Mouse (Mus musculus) liver, adult 2 months (tissue): Measurements from ENCODE around the gene Cfap161. TPM values are rescaled to one million over a fixed set of nuclear protein-coding genes. Genes with fewer than 3 reads are reported as not detected.

ENCODE experiments used
- DNase-seq: peaks from one replicate; pipeline ENCODE4 v3.0.0-alpha.2; 2011; ENCODE audit warnings: low read depth, low spot score; ENCODE audit errors: extremely low read depth
- H3K27ac ChIP-seq: fragments of 200-500 bp; replicated peaks from 2 replicates; pipeline ENCODE4 v1.5.1; 2012; ENCODE audit warnings: low read depth, mild to moderate bottlenecking, control low read depth, inconsistent platforms, low read length; ENCODE audit not compliant: insufficient read depth
- H3K27me3 ChIP-seq: fragments of 200-500 bp; 2 replicates; pipeline ENCODE4 v1.6.1; 2012; ENCODE audit warnings: mild to moderate bottlenecking, moderate library complexity, low read length, inconsistent platforms; ENCODE audit not compliant: control insufficient read depth, insufficient read depth
- H3K36me3 ChIP-seq: fragments of 200-500 bp; 2 replicates; pipeline ENCODE4 v1.6.1; 2012; ENCODE audit warnings: low read length, inconsistent platforms; ENCODE audit not compliant: control insufficient read depth, insufficient read depth
- H3K4me1 ChIP-seq: fragments of 200-500 bp; 2 replicates; pipeline ENCODE4 v1.6.1; 2011; ENCODE audit warnings: low read length; ENCODE audit not compliant: control insufficient read depth, insufficient read depth
- H3K4me3 ChIP-seq: fragments of 200-500 bp; 2 replicates; pipeline ENCODE4 v1.5.1; 2011; ENCODE audit warnings: low read depth, mild to moderate bottlenecking, control low read depth, low read length, moderate library complexity; ENCODE audit not compliant: insufficient read depth
- H3K79me2 ChIP-seq: fragments of 200-500 bp; 2 replicates; pipeline ENCODE4 v1.6.1; 2012; ENCODE audit warnings: inconsistent platforms, mild to moderate bottlenecking, low read length, moderate library complexity; ENCODE audit not compliant: control insufficient read depth, insufficient read depth
- H3K9ac ChIP-seq: fragments of 200-500 bp; 2 replicates; pipeline ENCODE4 v1.6.1; 2012; ENCODE audit warnings: low read depth, mild to moderate bottlenecking, control low read depth, inconsistent platforms, low read length
- CTCF ChIP-seq: fragments of 200-500 bp; IDR thresholded peaks from 2 replicates; pipeline ENCODE4 v1.5.1; 2011; ENCODE audit warnings: low read depth, low read length, control low read depth
- POLR2A ChIP-seq: fragments of 200-500 bp; IDR thresholded peaks from 2 replicates; pipeline ENCODE4 v1.6.1; 2011; ENCODE audit warnings: low read length, control low read depth; ENCODE audit not compliant: insufficient read depth; ENCODE audit errors: extremely low read depth
- WGBS: fragments of 180-500 bp; shearing (Covaris S2); methylation state at CpG from one replicate; pipeline ENCODE4 v1.1.7; 2018; 5-methylcytosine and 5-hydroxymethylcytosine counted together
- polyA plus RNA-seq: library from polyadenylated mRNA; depleted of rRNA; stranded (reverse); fragments of >200 nt; gene quantifications from 2 replicates; pipeline ENCODE4 v1.2.3, GENCODE M21; 2012
- total RNA-seq: library from RNA; depleted of rRNA; stranded (reverse); fragments of >200 nt; gene quantifications from 2 replicates; pipeline ENCODE4 v1.2.3, GENCODE M21; 2014

Gene Cfap161
- total and polyA plus RNA-seq, 2 experiments: not detected

- Histone ChIP-seq H3K36me3 (no peaks in the 10 kb centered on the region), H3K9ac (no peak overlapping the region), H3K27me3 (no peaks in the 10 kb centered on the region), H3K4me1 (no peaks in the 10 kb centered on the region), H3K79me2 (no peaks in the 10 kb centered on the region), H3K27ac (no peak overlapping the region), H3K4me3 (no peak overlapping the region)
- no peak for DNase-seq
- 83% methylated on average over 6 of the region's 6 CpGs for WGBS
- TF ChIP-seq CTCF: no peak
- no peak for TF ChIP-seq POLR2A
These were observed 58.2 kb downstream of the Cfap161 start for GRCm38 (mm10) chr7:83736341-83737115.

GRCm38 (mm10) chr7:83735108-83735781 is 59.4 kb downstream of the Cfap161 start:
- 82% methylated on average over 7 of the region's 7 CpGs for WGBS
- H3K4me1 ChIP-seq: no peaks in the 10 kb centered on the region
- DNase-seq: no peak

GRCm38 (mm10) chr7:83734671-83735082 is 60.0 kb downstream of the Cfap161 start:
- Histone ChIP-seq H3K27ac (no peak overlapping the region), H3K4me3 (no peak overlapping the region), H3K27me3 (no peaks in the 10 kb centered on the region), H3K4me1 (no peaks in the 10 kb centered on the region), H3K79me2 (no peaks in the 10 kb centered on the region), H3K9ac (no peak overlapping the region), H3K36me3 (no peaks in the 10 kb centered on the region)
- WGBS: 81% methylated on average over 6 of the region's 6 CpGs
- DNase-seq: no peak
- TF ChIP-seq CTCF (no peak), POLR2A (no peak)

More at GRCm38 (mm10) chr7:83735108-83735781, 59.4 kb downstream of the Cfap161 start:
- Histone ChIP-seq H3K27ac (no peak overlapping the region), H3K79me2 (no peaks in the 10 kb centered on the region), H3K27me3 (no peaks in the 10 kb centered on the region), H3K9ac (no peak overlapping the region), H3K36me3 (no peaks in the 10 kb centered on the region), H3K4me3 (no peak overlapping the region)
- TF ChIP-seq CTCF (no peak), POLR2A (no peak)

GRCm38 (mm10) chr7:83734246-83734645 is 60.4 kb downstream of the Cfap161 start:
- no peak for DNase-seq

GRCm38 (mm10) chr7:83732781-83733180 is 61.9 kb downstream of the Cfap161 start:
- 84% methylated on average over 3 of the region's 3 CpGs for WGBS

More at GRCm38 (mm10) chr7:83734246-83734645, 60.4 kb downstream of the Cfap161 start:
- H3K9ac ChIP-seq: no peak overlapping the region
- no peaks in the 10 kb centered on the region for H3K4me1 ChIP-seq
- H3K36me3 ChIP-seq: no peaks in the 10 kb centered on the region
- H3K27me3 ChIP-seq: no peaks in the 10 kb centered on the region
- H3K79me2 ChIP-seq: no peaks in the 10 kb centered on the region
- H3K4me3 ChIP-seq: no peak overlapping the region
- 83% methylated on average over 3 of the region's 3 CpGs for WGBS
- H3K27ac ChIP-seq: no peak overlapping the region
- TF ChIP-seq CTCF (no peak), POLR2A (no peak)

More at GRCm38 (mm10) chr7:83732781-83733180, 61.9 kb downstream of the Cfap161 start:
- no peak overlapping the region for H3K4me3 ChIP-seq
- H3K4me1 ChIP-seq: no peaks in the 10 kb centered on the region
- no peaks in the 10 kb centered on the region for H3K27me3 ChIP-seq
- no peak overlapping the region for H3K9ac ChIP-seq
- no peak for DNase-seq
- no peak overlapping the region for H3K27ac ChIP-seq
- H3K79me2 ChIP-seq: no peaks in the 10 kb centered on the region
- no peaks in the 10 kb centered on the region for H3K36me3 ChIP-seq
- TF ChIP-seq POLR2A (no peak), CTCF (no peak)
